Mouse (Mus musculus): ENCODE measurements at regions not wholly inside any gene's neighbourhood (a gene's known extent, or its start where the extent isn't known, plus 50 kb on each side); places are given as distances from the start of the nearest gene placed in this dataset.

- no peak for DNase-seq (ENCODE audit: low spot score in 2 of 2)
Observed at GRCm38 (mm10) chr17:51272025-51272424, 92.9 kb upstream of the Tbc1d5 start.

- DNase-seq (ENCODE audit: low spot score in 2 of 2) = no peak
Observed at GRCm38 (mm10) chr17:51262946-51263345, 83.8 kb upstream of the Tbc1d5 start.

DNA sequence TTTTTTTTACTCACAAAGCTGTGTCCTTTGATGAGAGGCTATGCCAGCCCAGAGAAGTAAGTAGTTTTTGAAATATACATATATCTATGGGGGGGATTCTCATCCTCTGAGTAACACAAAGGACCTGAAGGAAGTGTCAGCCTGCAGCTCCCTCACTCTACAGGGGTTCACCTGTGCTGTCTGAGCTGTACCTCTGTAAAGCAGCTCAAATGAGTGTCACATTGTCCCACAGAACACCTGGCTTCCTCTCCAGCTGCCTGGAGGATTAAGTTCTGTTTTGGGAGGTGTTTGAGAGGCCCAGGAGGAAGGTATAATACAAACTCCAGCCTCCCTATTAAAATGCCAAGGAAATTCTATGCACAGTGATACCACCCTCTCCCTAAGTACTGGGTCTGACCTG is 83.3 kb upstream of the Tbc1d5 start:
- DNase-seq (ENCODE audit: low spot score in 2 of 2) = no peak

- DNase-seq (ENCODE audit: low spot score in 2 of 2) = no peak
Observed at GRCm38 (mm10) chr17:51258316-51258715, 79.2 kb upstream of the Tbc1d5 start.

DNA sequence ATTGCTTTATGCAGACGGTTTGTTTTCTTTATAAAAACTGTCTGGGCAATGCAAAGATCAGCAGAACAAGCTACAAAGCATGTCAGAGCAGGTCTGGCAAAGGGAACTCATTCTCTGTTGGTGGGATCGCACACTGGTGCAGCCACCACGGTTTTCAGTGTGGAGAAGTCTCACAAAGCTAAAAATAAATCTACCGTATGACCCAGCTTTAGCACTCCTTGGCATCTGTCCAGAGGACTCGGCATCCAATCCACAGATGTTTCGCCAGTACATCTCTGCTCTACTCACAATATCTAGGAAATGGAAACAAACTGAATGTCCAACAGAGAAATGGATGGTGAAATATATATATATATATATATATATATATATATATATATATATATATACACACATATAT is 69.4 kb upstream of the Tbc1d5 start:
- no peak for DNase-seq (ENCODE audit: low spot score in 2 of 2)

DNA sequence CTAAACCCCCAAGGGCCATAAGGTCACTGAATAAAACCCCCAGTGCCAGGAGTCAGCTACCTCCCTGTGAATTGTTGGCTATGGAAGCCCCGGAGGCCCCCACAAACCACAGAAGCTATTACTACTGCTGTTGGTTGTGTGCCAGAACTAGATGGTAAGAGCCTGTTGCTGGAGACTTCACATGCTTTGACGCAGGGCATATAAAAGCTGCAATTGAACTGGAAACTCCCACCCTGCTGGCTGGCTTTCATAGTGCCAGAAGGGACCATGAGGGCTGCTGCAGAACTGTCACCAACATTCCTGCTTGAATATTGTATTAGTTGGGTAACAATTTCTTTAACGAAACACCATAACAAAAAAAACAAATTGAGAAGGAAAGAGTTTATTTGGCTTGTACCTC is 66.9 kb upstream of the Tbc1d5 start:
- no peak for DNase-seq (ENCODE audit: low spot score in 2 of 2)

- no peak for DNase-seq (ENCODE audit: low spot score in 2 of 2)
Observed at GRCm38 (mm10) chr17:51240360-51240993, 61.3 kb upstream of the Tbc1d5 start.

GRCm38 (mm10) chr17:51239465-51239864 is 60.3 kb upstream of the Tbc1d5 start:
- DNase-seq (ENCODE audit: low spot score in 2 of 2) = no peak
